Mouse (Mus musculus): Measurements from ENCODE around the gene Zfp51. TPM values are rescaled to one million over a fixed set of nuclear protein-coding genes. Genes with fewer than 3 reads are reported as not detected.

Gene Zfp51
- 0.84 and 0.86 TPM in 2 replicates for polyA plus RNA-seq (2012)

DNA sequence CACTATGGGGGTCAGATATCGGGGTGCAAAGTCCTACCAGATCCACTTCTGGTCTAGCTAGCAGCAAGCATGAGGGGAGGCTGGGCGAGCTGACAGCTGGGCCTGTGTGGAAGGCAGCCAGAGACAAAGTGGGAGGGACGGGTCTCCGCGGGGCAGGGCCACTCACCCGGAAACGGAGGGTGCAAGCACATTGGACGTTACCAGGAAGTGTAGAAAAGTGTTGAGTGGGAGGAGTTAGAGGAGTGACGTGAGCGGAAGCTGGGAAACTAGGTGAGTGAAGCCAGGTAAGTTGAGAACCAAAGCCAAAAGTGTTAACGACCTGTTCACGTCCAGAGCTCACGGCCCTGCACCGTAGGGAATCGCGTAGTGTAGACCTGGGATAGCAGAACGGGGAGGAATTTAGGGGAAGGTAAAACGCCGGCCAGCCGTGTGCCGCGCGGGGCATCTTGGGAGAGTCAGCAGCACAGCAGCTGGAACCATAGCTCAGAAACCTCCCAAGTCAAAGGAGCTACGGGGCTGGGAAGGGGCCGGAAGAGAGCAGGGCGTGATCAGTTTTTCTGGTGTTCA lies at the start of gene Zfp51:
TSS of gene Zfp51 (plus strand) at position 237 of the 567 bp plus-strand sequence.

GRCm38 (mm10) chr17:21422664-21423599 lies 27.2 kb upstream of the Zfp51 start, which contains the start of gene Zfp54:
Gene Zfp54 (plus strand): TSS chr17:21423227.

GRCm38 (mm10) chr17:21488760-21489499 lies 38.8 kb downstream of the Zfp51 start, which contains the start of gene Zfp53:
Gene Zfp53 (plus strand): TSS chr17:21488998.

Other genes with a start within 250 kb of the Zfp51 start
- gene Vmn1r234, start 224.3 kb upstream of the Zfp51 start, polyA plus RNA-seq (2012): not detected in 2 replicates
- gene Vmn1r235, start 194.0 kb upstream of the Zfp51 start, polyA plus RNA-seq (2012): not detected in 2 replicates
- gene Vmn1r236, start 167.4 kb upstream of the Zfp51 start, polyA plus RNA-seq (2012): 0.02 TPM in 1 of 2 replicates, not detected in the other
- gene Vmn1r237, start 138.5 kb upstream of the Zfp51 start, polyA plus RNA-seq (2012): not detected in 2 replicates
- gene Zfp677, start 66.6 kb upstream of the Zfp51 start, polyA plus RNA-seq (2012): 0.35 and 0.63 TPM in 2 replicates
- gene Zfp54, start 27.1 kb upstream of the Zfp51 start, polyA plus RNA-seq (2012): 0.14 and 0.28 TPM in 2 replicates
- 4.2 TPM in 2 replicates for gene Zfp53, start 38.6 kb downstream of the Zfp51 start, polyA plus RNA-seq (2012)
- 2.5 and 2.9 TPM in 2 replicates for gene Zfp52, start 85.2 kb downstream of the Zfp51 start, polyA plus RNA-seq (2012)
- 0.18 and 0.23 TPM in 2 replicates for gene Zfp948, start 116.6 kb downstream of the Zfp51 start, polyA plus RNA-seq (2012)
- 0.28 and 0.31 TPM in 2 replicates for gene Zfp983, start 200.2 kb downstream of the Zfp51 start, polyA plus RNA-seq (2012)
- 0.68 TPM in 1 of 2 replicates, not detected in the other for gene Gm10226, start 241.5 kb downstream of the Zfp51 start, polyA plus RNA-seq (2012)